Mouse (Mus musculus) G1E (cell line): ENCODE results near the gene Acbd7.

Source experiments
- CTCF ChIP-seq: IDR thresholded peaks from 2 replicates; pipeline ENCODE4 v1.5.1; 2012; ENCODE audit warnings: low read depth, low read length, inconsistent platforms, mixed read lengths
- GATA1 ChIP-seq: IDR thresholded peaks from 2 replicates; pipeline ENCODE4 v1.6.1; 2012; ENCODE audit warnings: borderline replicate concordance, low read length, inconsistent platforms, mixed read lengths
- GATA2 ChIP-seq: IDR thresholded peaks from 2 replicates; pipeline ENCODE4 v1.6.1; 2012; ENCODE audit warnings: low read depth, low read length, inconsistent platforms, borderline replicate concordance
- POLR2AphosphoS5 ChIP-seq: IDR thresholded peaks from 2 replicates; pipeline ENCODE4 v1.6.1; 2012; ENCODE audit warnings: low read depth, low read length, inconsistent platforms; ENCODE audit not compliant: insufficient replicate concordance
- TAL1 ChIP-seq: conservative IDR thresholded peaks from 2 replicates; pipeline ENCODE4 v1.6.1; 2012; ENCODE audit warnings: low read depth, low read length, inconsistent platforms, mixed read lengths

GRCm38 (mm10) chr2:3332484-3333242, 3.3 kb upstream of the Acbd7 start, which contains the start of gene Rpp38:
- TF ChIP-seq CTCF, result no peak
- no peak for TF ChIP-seq GATA1
- TF ChIP-seq TAL1, result no peak
- no peak for TF ChIP-seq POLR2AphosphoS5
- TF ChIP-seq GATA2, result no peak
